Mouse (Mus musculus) myocyte (in vitro differentiated cells): ENCODE measurements around the gene Tpsg1.

Source experiments
- CEBPB ChIP-seq: IDR thresholded peaks from 2 replicates; pipeline ENCODE4 v1.6.1; 2011; ENCODE audit warnings: mild to moderate bottlenecking, moderate library complexity; ENCODE audit not compliant: poor library complexity, insufficient read depth, severe bottlenecking
- E2F4 ChIP-seq: IDR thresholded peaks from one replicate; pipeline ENCODE4 v1.6.1; 2011; ENCODE audit warnings: mild to moderate bottlenecking, control low read depth, moderate library complexity; ENCODE audit not compliant: insufficient read depth
- MAX ChIP-seq: IDR thresholded peaks from one replicate; pipeline ENCODE4 v1.6.1; 2011; ENCODE audit warnings: low read depth, mild to moderate bottlenecking, control low read depth
- MYOD1 ChIP-seq, 3 experiments: IDR thresholded peaks; one replicate each; pipeline ENCODE4 v1.6.1; 2011; ENCODE audit warnings: control low read depth in 2 of 3, low read depth in 2 of 3, mild to moderate bottlenecking in 2 of 3, moderate library complexity in 1 of 3; ENCODE audit not compliant: insufficient read length in 2 of 3, control insufficient read depth in 1 of 3
- MYOG ChIP-seq, 3 experiments: IDR thresholded peaks; one replicate each; pipeline ENCODE4 v1.6.1; 2011; ENCODE audit warnings: control low read depth in 2 of 3, low read depth in 2 of 3, mild to moderate bottlenecking in 2 of 3; ENCODE audit not compliant: insufficient read length in 2 of 3, control insufficient read depth in 1 of 3, insufficient read depth in 1 of 3
- POLR2A ChIP-seq: IDR thresholded peaks from one replicate; pipeline ENCODE4 v1.6.1; 2011; ENCODE audit warnings: low read depth, mild to moderate bottlenecking, control low read depth, moderate library complexity; ENCODE audit not compliant: insufficient read length
- POLR2AphosphoS2 ChIP-seq: IDR thresholded peaks from one replicate; pipeline ENCODE4 v1.6.1; 2011; ENCODE audit warnings: low read depth, control low read depth; ENCODE audit not compliant: insufficient read length
- SRF ChIP-seq: IDR thresholded peaks from one replicate; pipeline ENCODE4 v1.6.1; 2011; ENCODE audit warnings: low read depth; ENCODE audit not compliant: control insufficient read depth, insufficient read length
- TCF12 ChIP-seq: IDR thresholded peaks from one replicate; pipeline ENCODE4 v1.6.1; 2011; ENCODE audit warnings: mild to moderate bottlenecking, control low read depth; ENCODE audit not compliant: poor library complexity, insufficient read depth, severe bottlenecking
- TCF3 ChIP-seq: IDR thresholded peaks from one replicate; pipeline ENCODE4 v1.6.1; 2011; ENCODE audit warnings: low read depth, control low read depth; ENCODE audit not compliant: insufficient read length
- USF1 ChIP-seq: IDR thresholded peaks from one replicate; pipeline ENCODE4 v1.6.1; 2011; ENCODE audit warnings: low read depth, mild to moderate bottlenecking, control low read depth, moderate library complexity

DNA sequence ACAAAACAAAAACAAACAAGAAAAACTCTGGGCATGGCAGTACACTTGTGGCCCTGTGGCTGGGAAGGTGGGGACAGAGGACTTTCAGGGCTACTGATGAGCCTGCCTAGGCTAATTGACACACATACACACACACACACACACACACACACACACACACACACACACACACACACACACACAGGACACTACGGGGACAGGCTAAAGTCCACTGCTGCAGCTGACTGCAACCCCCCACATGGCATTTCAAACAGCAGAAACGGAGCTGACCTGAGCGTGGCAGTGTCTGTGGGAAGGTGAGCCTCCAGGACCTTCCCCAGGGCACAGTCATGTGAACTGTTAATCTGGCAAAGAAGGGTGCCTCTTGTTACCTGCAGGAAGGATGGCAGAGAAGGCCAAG lies 27.6 kb upstream of the Tpsg1 start:
- TF ChIP-seq TCF12 (no peak), POLR2A (no peak), MYOG (IDR thresholded peaks at IDR 0.05; ENCODE audit: control insufficient read depth in 1 of 3, insufficient read depth in 1 of 3, insufficient read length in 2 of 3, low read depth in 2 of 3) (no peak), MYOD1 (IDR thresholded peaks at IDR 0.05; ENCODE audit: control insufficient read depth in 1 of 3, insufficient read length in 2 of 3, low read depth in 2 of 3) (no peak), E2F4 (no peak), MAX (no peak), POLR2AphosphoS2 (no peak), SRF (no peak), TCF3 (no peak), USF1 (no peak), CEBPB (no peak)
